Mouse (Mus musculus): ENCODE results near the gene Hmgb4.
A peak's percentile ranks its signal among the peaks of the same experiment; 100 is the strongest.

Gene Hmgb4

GRCm38 (mm10) chr4:128260907-128261560 is at the start of gene Hmgb4:
Hmgb4 (minus strand) TSS chr4:128260957.
- no peak for DNase-seq

GRCm38 (mm10) chr4:128306011-128306410 is 45.3 kb upstream of the Hmgb4 start:
- DNase-seq, result no peak

- no peak for DNase-seq
Observed at GRCm38 (mm10) chr4:128304049-128304448, 43.3 kb upstream of the Hmgb4 start.

- DNase-seq, result no peak
Observed at GRCm38 (mm10) chr4:128288095-128288494, 27.3 kb upstream of the Hmgb4 start.

GRCm38 (mm10) chr4:128285009-128285408 is 24.3 kb upstream of the Hmgb4 start:
- no peak for DNase-seq

- no peak for DNase-seq
Observed at GRCm38 (mm10) chr4:128275586-128275985, 14.8 kb upstream of the Hmgb4 start.

GRCm38 (mm10) chr4:128275116-128275515 is 14.4 kb upstream of the Hmgb4 start:
- DNase-seq, result no peak

GRCm38 (mm10) chr4:128273146-128273545 is 12.4 kb upstream of the Hmgb4 start:
- DNase-seq, result no peak

- peak; percentile 13 for DNase-seq
Observed at GRCm38 (mm10) chr4:128272501-128272900, 11.7 kb upstream of the Hmgb4 start.

GRCm38 (mm10) chr4:128270931-128271330 is 10.2 kb upstream of the Hmgb4 start:
- DNase-seq, result no peak

GRCm38 (mm10) chr4:128270177-128270576 is 9.4 kb upstream of the Hmgb4 start:
- DNase-seq, result no peak

- no peak for DNase-seq
Observed at GRCm38 (mm10) chr4:128269261-128269875, 8.6 kb upstream of the Hmgb4 start.

- DNase-seq, result no peak
Observed at GRCm38 (mm10) chr4:128265341-128265740, 4.6 kb upstream of the Hmgb4 start.

GRCm38 (mm10) chr4:128264491-128264890 is 3.7 kb upstream of the Hmgb4 start:
- DNase-seq, result no peak

- DNase-seq, result no peak
Observed at GRCm38 (mm10) chr4:128259211-128259610, 1.5 kb downstream of the Hmgb4 start.

GRCm38 (mm10) chr4:128248676-128249075 is 12.1 kb downstream of the Hmgb4 start:
- DNase-seq, result no peak

GRCm38 (mm10) chr4:128245201-128245600 is 15.6 kb downstream of the Hmgb4 start:
- DNase-seq, result no peak

- no peak for DNase-seq
Observed at GRCm38 (mm10) chr4:128241854-128242356, 18.9 kb downstream of the Hmgb4 start.

GRCm38 (mm10) chr4:128241075-128241853 is 19.5 kb downstream of the Hmgb4 start:
- DNase-seq, result no peak

- no peak for DNase-seq
Observed at GRCm38 (mm10) chr4:128239113-128239512, 21.6 kb downstream of the Hmgb4 start.

- no peak for DNase-seq
Observed at GRCm38 (mm10) chr4:128233458-128233857, 27.3 kb downstream of the Hmgb4 start.

- DNase-seq, result no peak
Observed at GRCm38 (mm10) chr4:128227377-128228316, 33.1 kb downstream of the Hmgb4 start.

GRCm38 (mm10) chr4:128224453-128224852 is 36.3 kb downstream of the Hmgb4 start:
- DNase-seq, result no peak

Data from cerebellum, adult 8-10 months (tissue).